Mouse (Mus musculus) liver, adult 2 months (tissue): Measurements from ENCODE around the gene Chdh.

ENCODE experiments used
- CTCF ChIP-seq: fragments of 200-500 bp; IDR thresholded peaks from 2 replicates; pipeline ENCODE4 v1.5.1; 2011; ENCODE audit warnings: low read depth, low read length, control low read depth
- POLR2A ChIP-seq: fragments of 200-500 bp; IDR thresholded peaks from 2 replicates; pipeline ENCODE4 v1.6.1; 2011; ENCODE audit warnings: low read length, control low read depth; ENCODE audit not compliant: insufficient read depth; ENCODE audit errors: extremely low read depth

GRCm38 (mm10) chr14:29997345-29997744 is 11.5 kb upstream of the Chdh start:
- TF ChIP-seq CTCF = no peak
- no peak for TF ChIP-seq POLR2A
